Mouse (Mus musculus): Measurements from ENCODE around the gene Rab3gap1. TPM values are rescaled to one million over a fixed set of nuclear protein-coding genes. Genes with fewer than 3 reads are reported as not detected.

The Rab3gap1 gene
- polyA plus RNA-seq, 2 experiments, result 18.5 to 23.3 TPM

GRCm38 (mm10) chr1:127954800-127955199, 86.2 kb downstream of the Rab3gap1 start:
- no peaks in the 10 kb centered on the region for H3K9me3 ChIP-seq (ENCODE audit: control insufficient read depth, low read length)
- no peak overlapping the region for H3K4me3 ChIP-seq (replicated peaks; ENCODE audit: low read length)
- ATAC-seq (ENCODE audit: low FRiP score, low read depth) (no peak), DNase-seq (ENCODE audit: low spot score) (no peak)
- H3K27me3 ChIP-seq (ENCODE audit: control insufficient read depth, insufficient read depth, low read length), result no peaks in the 10 kb centered on the region
- H3K27ac ChIP-seq (replicated peaks; ENCODE audit: low read depth, low read length), result no peak overlapping the region
- WGBS, result 69% methylated on average over 4 of the region's 4 CpGs
- no peaks in the 10 kb centered on the region for H3K4me1 ChIP-seq (ENCODE audit: control insufficient read depth, insufficient read depth, low read length)
- no peak overlapping the region for H3K4me2 ChIP-seq (replicated peaks; ENCODE audit: low read depth, low read length, severe bottlenecking)
- TF ChIP-seq POLR2A (IDR thresholded peaks at IDR 0.05; ENCODE audit: borderline replicate concordance, extremely low read depth, insufficient read depth, insufficient read length), result no peak
- H3K9ac ChIP-seq (ENCODE audit: low read depth, low read length, severe bottlenecking), result no peak overlapping the region
- no peaks in the 10 kb centered on the region for H3K36me3 ChIP-seq (ENCODE audit: control insufficient read depth, insufficient read depth, low read length)

GRCm38 (mm10) chr1:127956524-127956923, 88.0 kb downstream of the Rab3gap1 start:
- no peak for DNase-seq (ENCODE audit: low spot score)
- H3K4me2 ChIP-seq (replicated peaks; ENCODE audit: low read depth, low read length, severe bottlenecking), result no peak overlapping the region
- no peak for TF ChIP-seq POLR2A (IDR thresholded peaks at IDR 0.05; ENCODE audit: borderline replicate concordance, extremely low read depth, insufficient read depth, insufficient read length)
- H3K27ac ChIP-seq (replicated peaks; ENCODE audit: low read depth, low read length), result no peak overlapping the region
- no peak for ATAC-seq (ENCODE audit: low FRiP score, low read depth)
- no peaks in the 10 kb centered on the region for H3K4me1 ChIP-seq (ENCODE audit: control insufficient read depth, insufficient read depth, low read length)
- 93% methylated on average over 1 of the region's 1 CpGs for WGBS
- H3K27me3 ChIP-seq (ENCODE audit: control insufficient read depth, insufficient read depth, low read length), result no peaks in the 10 kb centered on the region
- H3K36me3 ChIP-seq (ENCODE audit: control insufficient read depth, insufficient read depth, low read length), result 0 out of 2 replicates have a peak, but pooled peaks cover 5% of the 10 kb centered on the region
- H3K9me3 ChIP-seq (ENCODE audit: control insufficient read depth, low read length), result no peaks in the 10 kb centered on the region
- no peak overlapping the region for H3K4me3 ChIP-seq (replicated peaks; ENCODE audit: low read length)
- no peak overlapping the region for H3K9ac ChIP-seq (ENCODE audit: low read depth, low read length, severe bottlenecking)

DNA sequence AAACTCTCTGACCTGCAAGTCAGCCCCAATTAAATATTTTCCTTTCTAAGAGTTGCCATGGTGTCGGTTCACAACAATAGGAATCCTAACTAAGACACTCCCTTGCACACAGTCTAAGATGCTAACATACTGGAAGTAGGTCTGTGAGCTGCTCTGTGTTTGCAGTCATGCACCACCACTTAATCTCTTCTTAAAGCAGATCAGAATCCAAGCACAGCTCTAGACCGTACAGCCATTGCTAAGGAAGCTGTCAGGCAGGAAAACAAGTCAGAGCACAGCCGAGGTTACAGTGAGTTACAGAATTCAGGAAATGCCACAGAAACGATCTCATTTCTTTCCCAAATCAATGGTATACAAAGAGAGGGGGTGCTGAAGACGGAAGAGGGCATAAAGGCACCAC, 90.2 kb downstream of the Rab3gap1 start:
- H3K9ac ChIP-seq (ENCODE audit: low read depth, low read length, severe bottlenecking), result no peak overlapping the region
- WGBS, result 58% methylated on average over 5 of the region's 5 CpGs
- no peaks in the 10 kb centered on the region for H3K4me1 ChIP-seq (ENCODE audit: control insufficient read depth, insufficient read depth, low read length)
- DNase-seq (ENCODE audit: low spot score), result no peak
- no peak overlapping the region for H3K4me2 ChIP-seq (replicated peaks; ENCODE audit: low read depth, low read length, severe bottlenecking)
- no peak overlapping the region for H3K27ac ChIP-seq (replicated peaks; ENCODE audit: low read depth, low read length)
- no peaks in the 10 kb centered on the region for H3K9me3 ChIP-seq (ENCODE audit: control insufficient read depth, low read length)
- no peak overlapping the region for H3K4me3 ChIP-seq (replicated peaks; ENCODE audit: low read length)
- TF ChIP-seq POLR2A (IDR thresholded peaks at IDR 0.05; ENCODE audit: borderline replicate concordance, extremely low read depth, insufficient read depth, insufficient read length), result no peak
- H3K27me3 ChIP-seq (ENCODE audit: control insufficient read depth, insufficient read depth, low read length), result no peaks in the 10 kb centered on the region
- no peak for ATAC-seq (ENCODE audit: low FRiP score, low read depth)
- H3K36me3 ChIP-seq (ENCODE audit: control insufficient read depth, insufficient read depth, low read length), result 0 out of 2 replicates have a peak, but pooled peaks cover 5% of the 10 kb centered on the region

DNA sequence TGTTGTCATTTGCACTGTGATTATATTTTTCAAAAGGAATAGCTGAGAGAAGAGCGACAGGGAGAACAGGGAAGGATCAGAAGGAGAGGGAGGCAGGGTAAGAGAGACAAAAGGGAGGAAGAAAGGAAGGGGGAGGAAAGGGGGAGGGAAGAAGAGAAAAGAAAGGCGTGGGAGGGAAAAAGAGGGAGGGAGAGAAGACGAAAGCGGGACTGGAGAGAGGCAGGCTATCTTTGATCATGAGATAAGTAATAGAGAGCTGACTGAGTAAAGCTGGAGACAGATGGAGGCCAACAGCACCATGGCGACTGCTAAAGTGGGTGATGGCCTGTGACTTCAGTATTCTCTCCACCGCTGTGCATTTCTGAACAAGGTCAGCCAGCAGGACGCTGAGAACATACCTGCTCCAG, 90.7 kb downstream of the Rab3gap1 start:
- Histone ChIP-seq H3K4me2 (replicated peaks; ENCODE audit: low read depth, low read length, severe bottlenecking) (no peak overlapping the region), H3K4me3 (replicated peaks; ENCODE audit: low read length) (no peak overlapping the region), H3K27ac (replicated peaks; ENCODE audit: low read depth, low read length) (no peak overlapping the region), H3K27me3 (ENCODE audit: control insufficient read depth, insufficient read depth, low read length) (no peaks in the 10 kb centered on the region), H3K4me1 (ENCODE audit: control insufficient read depth, insufficient read depth, low read length) (no peaks in the 10 kb centered on the region), H3K9me3 (ENCODE audit: control insufficient read depth, low read length) (no peaks in the 10 kb centered on the region), H3K36me3 (ENCODE audit: control insufficient read depth, insufficient read depth, low read length) (0 out of 2 replicates have a peak, but pooled peaks cover 5% of the 10 kb centered on the region), H3K9ac (ENCODE audit: low read depth, low read length, severe bottlenecking) (no peak overlapping the region)
- DNase-seq (ENCODE audit: low spot score) (no peak), ATAC-seq (ENCODE audit: low FRiP score, low read depth) (no peak)
- 68% methylated on average over 6 of the region's 7 CpGs for WGBS
- TF ChIP-seq POLR2A (IDR thresholded peaks at IDR 0.05; ENCODE audit: borderline replicate concordance, extremely low read depth, insufficient read depth, insufficient read length), result no peak

GRCm38 (mm10) chr1:127961140-127961539, 92.6 kb downstream of the Rab3gap1 start:
- Histone ChIP-seq H3K4me3 (replicated peaks; ENCODE audit: low read length) (no peak overlapping the region), H3K9me3 (ENCODE audit: control insufficient read depth, low read length) (no peaks in the 10 kb centered on the region), H3K4me1 (ENCODE audit: control insufficient read depth, insufficient read depth, low read length) (no peaks in the 10 kb centered on the region), H3K27ac (replicated peaks; ENCODE audit: low read depth, low read length) (no peak overlapping the region), H3K4me2 (replicated peaks; ENCODE audit: low read depth, low read length, severe bottlenecking) (no peak overlapping the region), H3K36me3 (ENCODE audit: control insufficient read depth, insufficient read depth, low read length) (0 out of 2 replicates have a peak, but pooled peaks cover 5% of the 10 kb centered on the region), H3K27me3 (ENCODE audit: control insufficient read depth, insufficient read depth, low read length) (no peaks in the 10 kb centered on the region), H3K9ac (ENCODE audit: low read depth, low read length, severe bottlenecking) (no peak overlapping the region)
- TF ChIP-seq POLR2A (IDR thresholded peaks at IDR 0.05; ENCODE audit: borderline replicate concordance, extremely low read depth, insufficient read depth, insufficient read length), result no peak
- DNase-seq (ENCODE audit: low spot score) (no peak), ATAC-seq (ENCODE audit: low FRiP score, low read depth) (no peak)
- WGBS, result 84% methylated on average over 1 of the region's 1 CpGs

GRCm38 (mm10) chr1:127963326-127963725, 94.8 kb downstream of the Rab3gap1 start:
- WGBS, result 82% methylated on average over 3 of the region's 3 CpGs

More at GRCm38 (mm10) chr1:127963326-127963725, 94.8 kb downstream of the Rab3gap1 start:
- no peak overlapping the region for H3K4me2 ChIP-seq (replicated peaks; ENCODE audit: low read depth, low read length, severe bottlenecking)
- H3K9ac ChIP-seq (ENCODE audit: low read depth, low read length, severe bottlenecking), result no peak overlapping the region
- DNase-seq (ENCODE audit: low spot score), result no peak
- H3K9me3 ChIP-seq (ENCODE audit: control insufficient read depth, low read length), result no peaks in the 10 kb centered on the region
- no peaks in the 10 kb centered on the region for H3K27me3 ChIP-seq (ENCODE audit: control insufficient read depth, insufficient read depth, low read length)
- 0 out of 2 replicates have a peak, but pooled peaks cover 5% of the 10 kb centered on the region for H3K36me3 ChIP-seq (ENCODE audit: control insufficient read depth, insufficient read depth, low read length)
- ATAC-seq (ENCODE audit: low FRiP score, low read depth), result no peak
- TF ChIP-seq POLR2A (IDR thresholded peaks at IDR 0.05; ENCODE audit: borderline replicate concordance, extremely low read depth, insufficient read depth, insufficient read length), result no peak
- no peaks in the 10 kb centered on the region for H3K4me1 ChIP-seq (ENCODE audit: control insufficient read depth, insufficient read depth, low read length)
- H3K27ac ChIP-seq (replicated peaks; ENCODE audit: low read depth, low read length), result no peak overlapping the region
- no peak overlapping the region for H3K4me3 ChIP-seq (replicated peaks; ENCODE audit: low read length)
